Mouse (Mus musculus): ENCODE data around the gene Kmt5c. TPM values are rescaled to one million over a fixed set of nuclear protein-coding genes. Genes with fewer than 3 reads are reported as not detected.
A peak's percentile ranks its signal among the peaks of the same experiment; 100 is the strongest.

Gene Kmt5c
- polyA plus RNA-seq, 1 experiment from 2014 or later: 79.0 TPM

DNA sequence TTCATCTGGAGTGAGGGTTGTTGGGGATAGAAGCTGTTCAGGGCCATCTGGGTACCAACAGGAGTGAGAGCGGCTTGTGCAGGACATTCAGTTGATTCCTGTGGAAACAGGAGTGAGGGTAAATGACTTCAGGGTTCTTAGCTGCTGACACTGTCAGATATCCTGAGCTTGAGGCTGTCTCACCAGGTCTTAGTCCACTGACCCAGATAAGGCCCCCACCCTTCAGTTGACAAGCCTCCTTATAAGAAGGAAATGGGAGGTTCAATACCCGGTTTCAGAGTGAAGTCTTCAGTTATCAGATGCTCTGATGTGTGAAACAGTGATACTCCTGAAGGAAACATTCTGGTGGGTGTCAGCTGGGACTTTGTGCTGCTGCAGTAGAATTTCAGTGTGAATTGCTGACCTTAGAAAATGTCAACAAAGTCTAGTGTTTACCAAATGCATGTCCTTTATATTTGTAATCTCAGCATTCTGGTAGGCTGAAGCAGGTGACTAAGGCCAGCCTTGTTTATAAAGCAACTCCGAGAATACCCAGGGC lies 54.8 kb downstream of the Kmt5c start:
- H3K27me3 ChIP-seq (replicated peaks): no peaks in the 10 kb centered on the region
- H3K27ac ChIP-seq: peak overlapping the region; percentile 96
- no peaks in the 10 kb centered on the region for H3K9me3 ChIP-seq (replicated peaks)
- H3K9ac ChIP-seq: peak overlapping the region; percentile 94
- H3K36me3 ChIP-seq: peaks cover 49% of the 10 kb centered on the region
- H3K4me2 ChIP-seq: peak overlapping the region; percentile 83
- H3K4me3 ChIP-seq: peak overlapping the region; percentile 87
- peaks cover 40% of the 10 kb centered on the region for H3K4me1 ChIP-seq
- ATAC-seq: no peak
- 55% methylated on average over 3 of the region's 3 CpGs for WGBS (ENCODE audit: insufficient replicate concordance)

DNA sequence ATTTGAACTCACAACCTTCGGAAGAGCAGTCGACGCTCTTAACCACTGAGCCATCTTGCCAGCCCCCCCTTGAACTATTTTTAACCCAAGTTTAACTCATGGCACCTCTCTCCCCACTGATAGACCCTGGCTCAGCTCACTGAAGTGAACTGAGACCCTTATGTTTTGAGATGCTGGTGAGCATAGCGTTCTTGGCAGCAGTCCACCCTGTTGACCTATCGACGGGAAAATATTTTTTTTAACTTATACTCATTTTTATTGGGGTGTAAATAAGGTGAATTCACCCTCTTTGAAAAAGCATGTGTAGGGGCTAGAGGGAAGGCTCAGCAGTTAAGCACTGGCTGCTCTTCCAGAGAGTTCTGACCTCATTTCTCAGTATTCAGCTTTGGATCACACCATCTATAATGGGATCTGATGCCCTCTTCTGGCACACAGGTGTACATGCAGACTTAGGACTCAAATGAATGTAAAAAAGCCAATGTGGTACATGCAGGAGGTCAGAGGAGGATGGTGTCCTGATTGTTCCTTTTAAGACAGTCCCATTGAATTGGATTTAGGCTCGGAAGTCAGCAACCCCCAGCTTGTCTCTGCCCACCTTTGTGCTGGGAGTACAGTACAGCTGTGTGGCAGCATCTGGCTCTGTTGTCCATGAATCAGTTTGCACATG lies 56.0 kb downstream of the Kmt5c start:
- 61% methylated on average over 7 of the region's 7 CpGs for WGBS (ENCODE audit: insufficient replicate concordance)
- no peak overlapping the region for H3K4me2 ChIP-seq
- H3K9me3 ChIP-seq (replicated peaks): no peaks in the 10 kb centered on the region
- H3K4me1 ChIP-seq: peaks cover 34% of the 10 kb centered on the region
- no peak overlapping the region for H3K9ac ChIP-seq
- no peak for ATAC-seq
- peak overlapping the region; percentile 52 for H3K27ac ChIP-seq
- no peaks in the 10 kb centered on the region for H3K27me3 ChIP-seq (replicated peaks)
- H3K36me3 ChIP-seq: peaks cover 49% of the 10 kb centered on the region
- no peak overlapping the region for H3K4me3 ChIP-seq

Other genes with a start within 250 kb of the Kmt5c start
- gene Ppp1r12c, start 238.4 kb upstream of the Kmt5c start, polyA plus RNA-seq (2016; fragmentation: Nextera tagmentation; extraction: Ambion mirVana): 41.1 and 42.9 TPM in 2 replicates
- gene Tnnt1, start 223.7 kb upstream of the Kmt5c start, polyA plus RNA-seq (2016; fragmentation: Nextera tagmentation; extraction: Ambion mirVana): 13.7 and 17.9 TPM in 2 replicates
- 1.7 and 1.8 TPM in 2 replicates for gene Tnni3, start 215.9 kb upstream of the Kmt5c start, polyA plus RNA-seq (2016; fragmentation: Nextera tagmentation; extraction: Ambion mirVana)
- gene Dnaaf3, start 207.7 kb upstream of the Kmt5c start, polyA plus RNA-seq (2016; fragmentation: Nextera tagmentation; extraction: Ambion mirVana): 0.24 and 0.26 TPM in 2 replicates
- gene Syt5, start 192.6 kb upstream of the Kmt5c start, polyA plus RNA-seq (2016; fragmentation: Nextera tagmentation; extraction: Ambion mirVana): 0.84 and 1.3 TPM in 2 replicates
- not detected in 2 replicates for gene Ptprh, start 136.1 kb upstream of the Kmt5c start, polyA plus RNA-seq (2016; fragmentation: Nextera tagmentation; extraction: Ambion mirVana)
- gene Tmem86b, start 108.7 kb upstream of the Kmt5c start, polyA plus RNA-seq (2016; fragmentation: Nextera tagmentation; extraction: Ambion mirVana): 25.7 and 26.1 TPM in 2 replicates
- gene Ppp6r1, start 81.1 kb upstream of the Kmt5c start, polyA plus RNA-seq (2016; fragmentation: Nextera tagmentation; extraction: Ambion mirVana): 12.0 and 12.7 TPM in 2 replicates
- 90.8 and 95.6 TPM in 2 replicates for gene Hspbp1, start 55.0 kb upstream of the Kmt5c start, polyA plus RNA-seq (2016; fragmentation: Nextera tagmentation; extraction: Ambion mirVana)
- 0.19 and 0.29 TPM in 2 replicates for gene Brsk1, start 49.5 kb upstream of the Kmt5c start, polyA plus RNA-seq (2016; fragmentation: Nextera tagmentation; extraction: Ambion mirVana)
- 0.08 and 0.12 TPM in 2 replicates for gene Tmem150b, start 14.9 kb upstream of the Kmt5c start, polyA plus RNA-seq (2016; fragmentation: Nextera tagmentation; extraction: Ambion mirVana)
- 152 and 159 TPM in 2 replicates for gene Cox6b2, start 13.0 kb downstream of the Kmt5c start, polyA plus RNA-seq (2016; fragmentation: Nextera tagmentation; extraction: Ambion mirVana)
- gene Fam71e2, start 31.2 kb downstream of the Kmt5c start, polyA plus RNA-seq (2016; fragmentation: Nextera tagmentation; extraction: Ambion mirVana): not detected in 2 replicates
- 0.06 TPM in 1 of 2 replicates, not detected in the other for gene Il11, start 42.7 kb downstream of the Kmt5c start, polyA plus RNA-seq (2016; fragmentation: Nextera tagmentation; extraction: Ambion mirVana)
- gene Tmem190, start 42.8 kb downstream of the Kmt5c start, polyA plus RNA-seq (2016; fragmentation: Nextera tagmentation; extraction: Ambion mirVana): 0.46 TPM in 1 of 2 replicates, not detected in the other
- 18.9 and 19.2 TPM in 2 replicates for gene Tmem238, start 49.5 kb downstream of the Kmt5c start, polyA plus RNA-seq (2016; fragmentation: Nextera tagmentation; extraction: Ambion mirVana)
- gene Rpl28, start 52.8 kb downstream of the Kmt5c start, polyA plus RNA-seq (2016; fragmentation: Nextera tagmentation; extraction: Ambion mirVana): 397 and 413 TPM in 2 replicates
- gene Ube2s, start 72.5 kb downstream of the Kmt5c start, polyA plus RNA-seq (2016; fragmentation: Nextera tagmentation; extraction: Ambion mirVana): 353 and 370 TPM in 2 replicates
- gene Shisa7, start 104.6 kb downstream of the Kmt5c start, polyA plus RNA-seq (2016; fragmentation: Nextera tagmentation; extraction: Ambion mirVana): not detected in 2 replicates
- 3.5 and 3.9 TPM in 2 replicates for gene Isoc2b, start 130.1 kb downstream of the Kmt5c start, polyA plus RNA-seq (2016; fragmentation: Nextera tagmentation; extraction: Ambion mirVana)
- 0.62 and 0.95 TPM in 2 replicates for gene Isoc2a, start 137.0 kb downstream of the Kmt5c start, polyA plus RNA-seq (2016; fragmentation: Nextera tagmentation; extraction: Ambion mirVana)
- gene Gm36210, start 166.4 kb downstream of the Kmt5c start, polyA plus RNA-seq (2016; fragmentation: Nextera tagmentation; extraction: Ambion mirVana): 0.10 TPM in 1 of 2 replicates, not detected in the other
- gene Zfp628, start 175.1 kb downstream of the Kmt5c start, polyA plus RNA-seq (2016; fragmentation: Nextera tagmentation; extraction: Ambion mirVana): 2.4 and 2.7 TPM in 2 replicates
- 0.54 and 0.67 TPM in 2 replicates for gene Nat14, start 181.9 kb downstream of the Kmt5c start, polyA plus RNA-seq (2016; fragmentation: Nextera tagmentation; extraction: Ambion mirVana)
- 0.13 and 0.19 TPM in 2 replicates for gene Ssc5d, start 185.7 kb downstream of the Kmt5c start, polyA plus RNA-seq (2016; fragmentation: Nextera tagmentation; extraction: Ambion mirVana)
- not detected in 2 replicates for gene Sbk2, start 224.3 kb downstream of the Kmt5c start, polyA plus RNA-seq (2016; fragmentation: Nextera tagmentation; extraction: Ambion mirVana)
- not detected in 2 replicates for gene Sbk3, start 231.1 kb downstream of the Kmt5c start, polyA plus RNA-seq (2016; fragmentation: Nextera tagmentation; extraction: Ambion mirVana)